Mouse (Mus musculus): ENCODE data around the gene Rsph9.

Gene Rsph9

DNA sequence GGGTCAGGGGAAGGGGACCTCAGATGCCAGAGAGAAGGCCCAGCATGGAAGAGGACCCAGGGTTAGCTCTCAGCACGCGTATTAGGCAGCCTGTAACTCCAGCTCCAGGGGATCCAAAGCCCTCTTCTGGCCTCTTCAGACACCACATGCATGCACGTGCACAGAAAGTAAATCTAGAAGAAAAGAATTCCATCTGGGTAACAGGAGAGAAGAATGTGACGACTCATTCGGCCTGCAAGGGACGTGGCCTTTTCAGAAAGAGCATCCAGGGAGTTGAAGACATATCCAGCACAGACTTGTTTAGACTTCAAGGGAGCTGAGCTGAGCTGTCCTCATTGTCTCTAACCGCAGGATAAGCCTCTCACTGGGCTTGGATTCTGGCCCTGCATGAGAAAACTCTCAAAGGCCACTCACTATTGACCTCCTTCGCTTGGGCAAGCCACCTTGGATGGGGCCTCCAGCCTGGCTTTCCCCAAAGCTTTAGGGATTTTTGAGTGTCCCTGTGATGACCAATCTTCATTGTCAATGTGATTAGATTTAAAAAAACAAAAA is 41.3 kb downstream of the Rsph9 start:
- DNase-seq (ENCODE audit: low spot score in 2 of 2) = no peak

DNA sequence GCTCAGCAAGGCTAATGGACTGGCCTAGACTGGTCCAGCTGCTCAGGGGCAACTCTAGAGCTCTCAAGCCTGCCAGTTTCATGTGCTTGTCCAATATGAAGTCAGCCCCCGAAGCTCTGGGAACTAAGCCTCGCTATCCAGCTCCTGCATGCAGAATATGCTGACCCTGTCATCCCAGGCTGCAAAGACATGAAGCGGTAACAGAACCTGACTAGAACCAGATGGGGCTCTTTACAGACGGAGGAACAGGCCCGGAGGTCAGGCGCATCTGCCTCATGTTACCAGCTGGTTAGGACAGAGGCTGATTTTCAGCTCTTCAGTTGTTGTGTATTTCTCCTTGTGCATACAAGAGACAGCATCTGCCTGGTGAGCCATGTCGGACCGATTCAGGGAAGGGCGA is 42.1 kb downstream of the Rsph9 start:
- DNase-seq (ENCODE audit: low spot score in 2 of 2) = no peak

DNA sequence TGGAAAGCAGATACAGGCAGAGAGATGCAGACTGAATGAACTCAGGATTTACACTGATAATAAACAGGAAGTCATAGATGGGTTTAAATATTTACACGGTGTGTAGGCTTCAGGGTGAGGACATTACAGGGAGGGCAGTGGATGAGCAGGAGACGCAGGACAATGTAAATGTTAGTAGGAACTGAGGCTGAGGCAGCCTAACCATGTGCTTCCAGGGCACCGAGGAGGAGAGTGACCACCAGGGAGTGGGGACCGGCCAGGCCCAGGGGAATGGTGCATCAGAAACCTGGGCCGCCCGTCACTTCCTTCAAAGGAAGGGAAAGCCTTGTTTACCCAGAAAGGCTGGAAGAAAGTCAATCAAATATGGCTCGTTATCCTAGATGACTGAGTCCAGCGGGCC is 45.5 kb downstream of the Rsph9 start:
- DNase-seq (ENCODE audit: low spot score in 2 of 2) = no peak

DNA sequence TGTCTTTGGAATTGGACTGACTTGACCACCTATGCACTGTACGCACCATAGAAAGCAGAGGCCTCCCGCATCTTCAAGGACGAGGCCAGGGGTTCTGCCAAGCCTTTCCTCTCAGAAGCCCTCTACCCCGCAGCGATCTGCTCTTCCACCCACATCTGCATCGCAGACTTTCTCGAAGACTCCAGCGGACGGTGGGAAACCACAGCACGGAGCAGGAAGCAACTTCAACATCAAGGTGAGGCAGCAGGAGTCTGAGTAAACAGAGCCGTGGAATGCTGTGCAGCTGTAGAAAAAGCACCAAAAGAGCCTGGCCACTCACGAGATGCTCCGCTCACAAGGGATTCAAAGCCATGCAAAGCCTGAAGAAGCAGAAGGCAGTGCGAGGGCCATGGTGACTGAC is 52.1 kb downstream of the Rsph9 start:
- DNase-seq (ENCODE audit: low spot score in 2 of 2) = no peak

DNA sequence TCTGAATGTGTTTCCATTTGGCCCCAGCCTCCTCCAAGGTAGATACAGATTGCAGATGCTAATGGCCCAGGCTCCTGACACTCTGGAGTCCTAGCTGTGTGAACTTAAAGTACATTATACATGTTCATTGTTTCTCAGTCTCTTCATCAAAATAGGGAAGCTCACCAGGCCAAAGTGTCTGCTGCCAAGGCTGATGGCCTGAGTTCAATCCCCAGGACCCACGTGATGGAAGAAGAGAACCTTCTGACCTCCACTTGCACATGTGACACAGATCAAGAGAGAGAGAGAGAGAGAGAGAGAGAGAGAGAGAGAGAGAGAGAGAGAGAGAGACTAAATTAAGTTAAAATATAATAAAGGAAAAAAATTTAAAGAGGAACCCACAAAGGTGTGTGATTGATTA is 52.7 kb downstream of the Rsph9 start:
- no peak for DNase-seq (ENCODE audit: low spot score in 2 of 2)

DNA sequence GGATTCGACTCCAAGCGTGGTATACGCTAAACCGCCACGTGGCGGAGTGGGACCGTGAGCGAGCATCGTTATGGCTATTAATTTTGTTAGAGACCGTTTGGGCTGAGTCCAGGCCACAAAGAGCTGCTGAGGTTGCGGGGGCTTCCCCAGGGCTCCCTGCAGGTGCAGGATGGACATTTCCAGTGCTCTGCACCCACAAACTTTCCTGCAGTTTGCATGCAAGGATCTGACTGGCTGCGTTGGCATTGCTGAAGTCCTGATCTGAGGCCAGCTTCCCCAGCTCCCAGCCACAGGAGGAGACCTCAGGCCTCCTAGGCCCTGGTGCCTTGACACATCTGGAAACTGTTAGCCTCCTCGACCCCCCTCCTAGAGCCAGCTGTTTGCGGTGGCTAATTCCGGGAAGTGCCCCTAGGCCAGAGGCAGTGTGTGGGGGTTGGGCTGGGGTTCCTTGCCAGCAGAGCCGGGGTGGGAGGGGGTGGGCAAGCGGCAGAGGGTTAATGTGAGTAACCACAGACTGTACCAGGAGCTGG is 57.6 kb downstream of the Rsph9 start:
- DNase-seq (ENCODE audit: low spot score in 2 of 2) = no peak

DNA sequence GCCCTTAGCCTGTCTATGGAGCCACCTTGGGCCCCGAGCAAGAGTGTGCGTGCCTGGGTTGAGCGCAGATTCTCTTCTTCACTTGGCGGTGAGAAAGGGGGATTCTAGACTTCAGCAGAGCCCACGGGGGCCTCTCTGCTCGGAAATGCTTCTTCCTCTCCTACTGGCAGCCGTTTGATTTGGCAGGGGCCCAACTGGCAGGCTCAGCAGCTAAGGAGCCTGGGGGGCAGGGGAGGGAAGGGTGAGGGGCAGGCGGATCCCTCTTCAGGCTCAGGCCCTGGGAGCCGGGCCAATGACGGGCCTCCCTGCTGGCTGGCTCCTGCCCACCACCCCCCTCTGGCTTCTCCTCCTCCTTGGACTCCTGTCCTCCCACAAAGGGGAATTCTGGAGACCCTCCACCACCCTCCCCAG is 59.9 kb downstream of the Rsph9 start:
- peak; percentile 49 to 59 for DNase-seq (ENCODE audit: low spot score in 2 of 2)

DNA sequence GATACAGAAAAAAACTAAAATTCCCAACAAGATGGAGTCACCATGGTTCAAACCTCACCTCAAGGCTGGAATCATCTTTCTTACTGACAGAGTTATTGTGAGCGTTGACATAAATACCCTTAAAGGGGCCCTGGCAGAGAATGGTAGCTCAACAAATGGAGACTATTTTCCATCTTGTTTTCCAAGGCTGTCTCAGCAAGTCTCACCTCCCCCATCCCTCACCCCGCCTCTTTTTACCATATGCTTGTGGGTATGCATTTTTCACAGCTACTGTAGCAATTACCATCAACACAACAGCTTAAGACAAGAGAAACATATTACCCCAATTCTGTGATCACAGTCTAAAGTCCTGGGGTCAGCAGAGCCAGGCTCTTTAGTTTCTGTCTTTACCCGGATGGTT is 60.6 kb downstream of the Rsph9 start:
- no peak for DNase-seq (ENCODE audit: low spot score in 2 of 2)

DNA sequence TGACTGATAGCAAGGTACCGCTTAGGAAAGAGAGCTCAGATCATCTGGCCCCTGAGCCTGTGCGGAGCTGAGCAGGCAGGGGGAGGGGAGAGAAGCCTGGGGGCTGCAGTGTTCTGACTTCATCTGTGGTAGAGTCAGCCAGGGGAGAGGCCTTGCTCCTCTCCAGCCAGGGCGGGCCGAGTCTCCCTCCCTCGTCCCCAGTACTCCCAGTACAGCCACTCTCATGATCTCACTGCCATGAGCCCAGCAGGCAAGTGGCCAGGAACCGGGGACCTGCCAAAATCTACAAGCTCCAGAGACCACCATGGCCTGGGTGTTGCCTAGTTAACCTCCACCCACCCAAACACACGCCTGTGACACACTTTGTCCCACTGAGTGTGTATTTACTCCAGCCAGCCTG is 62.4 kb downstream of the Rsph9 start:
- no peak for DNase-seq (ENCODE audit: low spot score in 2 of 2)

DNA sequence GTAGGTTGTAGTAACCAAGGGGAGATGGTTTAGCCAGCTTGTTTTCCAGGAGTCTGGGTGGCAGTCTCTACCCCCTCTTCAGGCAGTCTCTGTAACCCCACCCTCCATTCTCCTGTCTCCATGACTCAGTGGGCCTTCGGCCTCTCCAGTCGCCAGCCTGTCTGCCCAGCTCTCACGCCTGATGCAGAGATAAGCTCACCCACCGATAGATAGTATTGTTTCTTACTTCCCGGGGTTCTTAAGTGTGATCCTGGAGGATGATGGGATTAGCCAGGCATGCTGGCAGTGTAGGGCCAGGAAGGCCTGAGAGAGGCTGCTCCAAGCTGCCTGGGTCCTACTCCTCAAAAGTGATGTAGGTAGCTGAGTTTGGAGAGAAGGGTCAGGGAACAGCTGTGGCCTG is 63.0 kb downstream of the Rsph9 start:
- DNase-seq (ENCODE audit: low spot score in 2 of 2) = no peak

DNA sequence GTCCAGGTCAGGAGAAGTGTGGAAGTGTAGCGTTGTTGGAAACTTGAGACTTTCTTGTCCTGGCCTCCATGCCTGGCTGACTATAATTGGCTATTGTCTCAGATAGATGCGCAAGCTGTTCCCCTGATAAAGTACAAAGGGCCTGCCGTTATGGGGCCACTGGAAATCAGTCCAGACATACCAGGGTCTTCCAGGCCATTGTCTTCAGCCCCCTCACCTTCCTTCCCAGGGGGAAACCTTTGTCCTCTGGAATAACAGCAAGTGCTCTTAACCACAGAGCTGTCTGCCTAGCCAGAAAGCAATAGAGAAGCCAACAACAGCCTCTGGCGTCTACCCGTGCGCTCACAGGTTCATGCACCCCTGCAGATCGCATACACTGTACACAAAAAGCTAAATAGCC is 63.6 kb downstream of the Rsph9 start:
- no peak for DNase-seq (ENCODE audit: low spot score in 2 of 2)

DNA sequence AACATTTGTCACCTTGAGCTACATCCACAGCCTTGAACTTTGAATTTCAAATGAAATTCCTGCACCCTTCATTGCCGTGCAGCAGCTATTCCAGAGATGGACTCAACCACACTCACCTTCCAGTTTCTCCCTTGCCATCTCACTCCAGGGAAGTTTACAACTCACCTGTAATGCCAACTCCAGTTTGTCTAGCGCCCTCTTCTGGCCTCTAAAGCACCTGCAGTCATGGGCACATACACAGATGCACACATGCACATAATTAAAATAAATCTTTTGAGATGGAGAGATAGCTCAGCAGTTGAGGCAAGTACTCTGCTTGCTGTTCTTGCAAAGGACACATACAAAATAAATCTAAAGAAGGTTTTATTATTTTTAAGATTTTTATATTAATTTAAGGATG is 65.0 kb downstream of the Rsph9 start:
- no peak for DNase-seq (ENCODE audit: low spot score in 2 of 2)

DNA sequence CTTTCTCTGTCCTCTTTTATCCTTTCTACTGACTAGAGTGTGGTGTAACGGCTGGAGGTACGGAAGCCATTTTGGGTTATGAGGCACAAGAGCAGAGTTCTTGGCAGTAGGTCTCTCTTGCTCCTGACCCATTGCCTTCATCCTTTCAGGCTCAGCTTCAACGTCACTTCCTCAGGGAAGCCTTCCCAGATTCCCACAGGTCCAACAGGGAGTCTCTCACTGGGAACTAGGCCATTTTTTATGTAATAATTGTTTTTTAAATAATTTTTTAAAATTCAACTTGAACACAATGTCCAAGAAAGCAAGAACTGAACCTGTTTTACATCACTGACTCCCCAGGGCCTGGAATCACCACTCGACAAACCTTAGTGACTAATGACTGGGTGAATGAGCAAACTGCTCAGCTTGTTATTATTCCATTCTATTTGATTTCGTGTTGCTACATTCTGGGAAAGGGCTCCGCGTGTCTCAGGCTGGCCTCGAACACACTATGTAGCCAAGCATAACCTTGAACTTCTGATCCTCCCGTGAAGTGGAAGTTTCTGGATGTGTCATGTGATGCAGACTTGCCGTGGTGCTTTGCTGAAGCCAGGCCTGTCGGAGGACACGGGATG is 66.0 kb downstream of the Rsph9 start:
- DNase-seq (ENCODE audit: low spot score in 2 of 2) = no peak

DNA sequence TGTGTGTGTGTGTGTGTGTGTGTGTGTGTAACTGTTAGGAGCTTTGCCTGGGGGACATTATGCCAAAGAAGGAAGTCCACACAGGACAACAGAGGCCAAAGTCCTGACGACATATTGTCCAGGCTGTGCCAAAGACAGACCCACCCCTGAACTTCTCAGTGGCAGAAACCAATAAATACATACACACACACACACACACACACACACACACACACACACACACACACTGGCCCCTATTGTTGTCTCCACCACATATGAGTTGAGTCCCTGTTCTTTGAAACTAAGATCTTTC is 67.8 kb downstream of the Rsph9 start:
- DNase-seq (ENCODE audit: low spot score in 2 of 2) = no peak

DNA sequence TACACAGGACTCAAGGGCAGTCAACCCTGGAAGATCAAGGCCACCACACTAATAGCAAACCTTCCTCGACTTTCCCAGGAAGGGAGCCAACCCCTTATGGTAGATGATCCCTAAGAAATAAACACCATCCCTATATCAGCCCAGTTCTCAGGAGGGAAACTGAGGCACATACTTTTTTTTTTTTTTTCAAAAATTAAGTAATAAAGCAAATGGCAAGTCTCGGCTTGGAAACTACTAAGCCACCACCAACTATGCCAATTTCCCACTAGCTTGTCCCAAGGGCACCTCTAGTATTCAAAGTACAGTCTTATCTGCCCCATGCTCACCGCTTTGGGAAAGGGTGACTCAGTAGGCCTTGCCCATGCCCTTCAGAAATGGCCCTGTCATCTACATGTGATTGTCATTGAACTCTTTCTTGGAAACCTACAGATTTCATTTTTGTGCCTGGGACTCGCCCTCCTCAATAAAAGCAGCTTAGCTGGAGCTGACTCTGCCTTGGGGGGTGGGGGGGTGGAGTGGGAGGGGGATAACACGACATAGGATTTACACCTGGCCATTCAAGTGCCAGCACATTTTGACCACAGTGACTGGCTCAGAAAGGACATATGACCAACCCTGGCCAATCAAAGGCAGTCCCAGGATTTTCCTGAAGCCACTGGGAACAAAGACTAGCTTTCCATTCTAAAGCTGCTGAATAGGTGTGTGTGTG is 68.3 kb downstream of the Rsph9 start:
- DNase-seq (ENCODE audit: low spot score in 2 of 2) = no peak

DNA sequence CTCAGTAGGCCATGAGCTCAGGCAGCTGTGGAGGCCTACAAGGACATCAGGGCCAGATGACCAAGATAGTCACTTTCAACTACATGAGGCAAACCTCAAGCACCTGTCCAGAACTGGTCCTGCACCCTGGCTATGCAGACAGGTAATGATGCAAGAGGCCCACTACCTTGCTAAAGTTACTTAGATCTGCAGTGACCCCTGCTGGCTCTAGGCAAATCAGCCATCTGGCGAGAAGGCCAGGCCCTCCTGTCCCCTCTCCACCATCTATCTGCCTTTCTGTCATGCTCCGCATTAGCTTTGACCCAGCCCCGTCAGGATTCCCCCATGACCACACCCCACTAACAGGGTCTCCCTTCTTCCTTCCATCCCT is 68.9 kb downstream of the Rsph9 start:
- DNase-seq (ENCODE audit: low spot score in 2 of 2) = no peak

DNA sequence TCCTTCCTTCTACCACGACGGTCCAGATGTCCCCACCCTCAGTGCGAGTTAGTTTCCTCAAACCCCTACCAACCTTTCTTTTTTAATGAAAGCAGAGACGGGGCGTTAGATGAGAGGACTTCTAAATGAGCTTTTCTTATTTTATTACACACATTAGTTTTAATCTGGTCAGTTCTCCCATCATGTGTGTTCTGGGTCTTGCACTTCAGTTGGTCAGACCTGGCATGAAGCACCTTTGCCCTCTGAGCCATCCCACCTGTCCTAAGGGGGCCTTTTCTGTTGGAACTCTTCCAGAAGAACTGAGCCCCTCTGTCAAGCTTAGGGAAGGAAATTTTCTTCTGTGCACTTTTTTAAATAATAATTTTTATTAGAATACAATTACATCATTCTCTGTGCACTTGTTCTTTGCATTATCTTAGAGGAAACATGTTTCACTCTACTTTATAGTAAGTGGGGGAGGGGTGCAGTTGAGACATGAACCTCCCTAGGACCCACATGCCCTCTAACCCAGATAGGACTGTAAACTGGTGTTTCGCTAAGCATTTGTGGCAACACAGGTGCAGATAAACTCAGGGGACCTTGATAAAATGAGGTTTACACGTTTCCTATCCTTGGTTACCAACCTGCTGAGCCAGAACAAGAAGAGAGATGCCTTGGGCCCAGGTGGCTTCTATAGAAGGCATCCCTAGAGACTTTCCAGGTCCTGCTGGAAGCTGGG is 69.5 kb downstream of the Rsph9 start:
- no peak for DNase-seq (ENCODE audit: low spot score in 2 of 2)

DNA sequence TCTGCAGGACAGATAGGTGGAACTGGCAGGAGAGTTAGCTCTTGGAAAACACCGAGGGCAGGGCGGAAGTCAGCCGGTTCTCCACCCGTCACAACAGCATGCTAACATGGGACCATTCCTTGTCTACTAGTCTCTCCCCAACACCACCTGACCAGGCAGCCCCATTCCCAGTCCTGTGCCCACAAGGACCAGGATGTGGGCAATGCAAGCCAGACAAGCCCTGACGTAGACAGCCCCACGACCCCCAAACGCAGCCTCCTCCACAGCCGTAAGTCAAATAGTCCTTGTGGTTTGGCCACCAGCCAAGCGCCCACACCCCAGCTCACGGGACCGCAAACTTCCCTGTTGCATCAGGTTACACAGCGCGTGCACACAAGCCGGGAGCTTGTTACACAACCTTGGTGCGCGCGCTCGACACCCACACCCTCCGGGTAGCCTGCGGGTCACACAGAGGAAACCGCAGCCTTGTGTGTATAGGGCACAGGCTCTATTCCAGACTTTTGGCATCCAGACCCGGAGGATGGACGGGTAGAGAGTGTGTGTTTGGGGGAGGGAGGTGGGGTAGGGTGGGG is 70.2 kb downstream of the Rsph9 start:
- DNase-seq (ENCODE audit: low spot score in 2 of 2) = no peak
